ENCODE assay signal across 27 mouse cellular contexts in genomic region chr2:21253644-21254043, GRCm38 (mm10). TPM values are rescaled to one million over a fixed set of nuclear protein-coding genes. Genes with fewer than 3 reads are reported as not detected.
"Had no signal": no experiment of that assay in that cellular context is flagged by ENCODE, and none has a peak within 500 bp of the region (broad histone marks: within the 10 kb centered on the region; RNA-seq: fewer than 3 reads in every experiment).

No protein-coding gene starts in this region.

- H3K36me3 ChIP-seq: embryonic facial prominence, embryonic 10.5 days; embryonic facial prominence, embryonic 12.5 days; embryonic facial prominence, embryonic 13.5 days; embryonic facial prominence, embryonic 15.5 days; forebrain, embryonic 10.5 days; forebrain, embryonic 12.5 days; forebrain, embryonic 15.5 days had no signal

- H3K4me2 ChIP-seq: embryonic facial prominence, embryonic 12.5 days; embryonic facial prominence, embryonic 13.5 days; embryonic facial prominence, embryonic 15.5 days; forebrain, embryonic 12.5 days; forebrain, embryonic 13.5 days; forebrain, embryonic 15.5 days had no signal

- H3K27me3 ChIP-seq: embryonic facial prominence, embryonic 12.5 days; embryonic facial prominence, embryonic 13.5 days; embryonic facial prominence, embryonic 15.5 days; forebrain, embryonic 12.5 days; forebrain, embryonic 13.5 days; forebrain, embryonic 15.5 days had no signal

- ATAC-seq: forebrain, embryonic 13.5 days; forebrain, embryonic 14.5 days; forebrain, embryonic 15.5 days; forebrain, embryonic 16.5 days; forebrain, postnatal 0 days had no signal

- DNase-seq: cerebellum, adult 2 months; cerebellum, adult 8-10 months; cerebellum, adult 9-10 months; cerebellum, adult 9-11 months; cerebellum, postnatal 14 days; cerebellum, postnatal 25 days; cerebellum, postnatal 36 days; embryo, embryonic 11 days; forebrain, postnatal 0 days; gastrocnemius, adult 2 months; gastrocnemius, postnatal 10 days; gastrocnemius, postnatal 14 days; gastrocnemius, postnatal 36 days; heart, adult 11 months; heart, adult 18-20 months; heart, adult 2 months had no signal

- H3K4me3 ChIP-seq: embryonic facial prominence, embryonic 10.5 days; embryonic facial prominence, embryonic 12.5 days; embryonic facial prominence, embryonic 13.5 days; embryonic facial prominence, embryonic 15.5 days; erythroblast, embryonic 14.5 days; forebrain, embryonic 10.5 days; forebrain, embryonic 12.5 days; forebrain, embryonic 13.5 days; forebrain, embryonic 15.5 days; gastrocnemius, adult 2 months; heart, adult 2 months had no signal

RNA-seq across cellular contexts. Expression of gene Thnsl1, which starts 48.1 kb away (rescaled TPM):
- polyA plus RNA-seq: erythroblast, embryonic 14.5 days had no signal

RNA-seq across cellular contexts. Expression of gene Enkur, which starts 48.5 kb away (rescaled TPM):
- polyA plus RNA-seq: erythroblast, embryonic 14.5 days had no signal
